Mouse (Mus musculus): ENCODE measurements around the gene Hdhd5.

The Hdhd5 gene

DNA sequence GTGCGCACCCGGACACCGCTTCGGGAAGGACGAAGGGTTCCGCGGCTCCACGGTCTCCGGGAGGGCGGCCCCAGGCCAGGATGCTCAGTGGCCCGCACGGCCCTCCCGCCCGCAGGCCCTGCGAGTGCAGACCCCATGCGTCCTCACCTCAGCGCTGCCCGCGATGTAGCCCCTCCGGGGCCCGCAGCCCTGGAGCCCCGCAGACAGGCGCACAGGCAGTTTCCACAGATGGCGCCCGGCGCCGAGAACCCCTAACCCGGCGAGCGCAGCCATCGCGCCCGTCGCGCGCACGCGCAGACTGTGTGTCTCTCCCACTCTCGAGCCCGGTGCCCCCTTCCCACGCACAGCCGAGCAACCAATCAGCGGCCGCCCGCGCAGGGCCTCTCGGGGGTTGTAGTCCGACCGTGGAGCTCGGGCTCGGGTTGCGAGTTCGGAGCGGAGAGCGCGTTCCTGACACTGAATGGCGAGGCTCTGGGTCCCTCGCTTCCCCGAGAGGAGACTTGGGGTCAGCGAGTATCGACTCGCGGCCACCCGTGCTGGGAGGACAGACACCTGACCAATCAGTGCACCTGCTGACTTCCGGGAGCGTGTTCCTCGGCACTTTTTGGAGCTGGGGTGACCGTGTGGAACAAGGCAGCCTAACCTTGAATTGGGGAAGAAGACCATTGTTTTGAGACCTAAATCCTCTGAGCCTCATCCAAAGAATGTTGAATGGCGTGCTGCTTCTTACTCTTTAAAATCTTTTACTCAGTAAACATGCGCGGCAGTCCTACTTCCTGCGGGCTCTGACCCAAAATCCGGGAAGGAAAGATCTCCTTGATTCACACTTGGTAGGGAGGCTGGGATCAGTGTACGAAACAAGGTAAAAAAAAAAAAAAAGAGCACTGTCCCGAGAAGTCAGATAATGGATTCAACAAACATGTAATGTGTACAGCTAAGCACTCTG is at the start of gene Hdhd5:
Gene Hdhd5, minus strand, starts transcription at position 300 of the 946 bp plus-strand sequence.
- peak; percentile 94 for DNase-seq

DNA sequence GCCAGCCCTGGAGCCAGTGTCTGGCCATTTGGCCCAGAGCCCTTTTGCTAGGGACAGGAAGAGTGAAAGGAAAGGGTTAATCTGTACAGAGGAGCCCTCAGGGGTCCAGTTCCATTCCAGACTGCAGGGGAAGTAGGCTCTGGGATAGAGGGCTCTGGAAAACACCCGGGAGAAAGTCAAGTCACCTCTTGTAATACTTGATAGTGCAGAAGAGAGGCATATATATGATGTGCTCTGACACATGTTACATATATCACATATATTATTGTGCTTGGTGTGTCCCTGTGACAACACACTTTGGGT is 49.5 kb upstream of the Hdhd5 start:
- DNase-seq, result peak; percentile 26 to 35

DNA sequence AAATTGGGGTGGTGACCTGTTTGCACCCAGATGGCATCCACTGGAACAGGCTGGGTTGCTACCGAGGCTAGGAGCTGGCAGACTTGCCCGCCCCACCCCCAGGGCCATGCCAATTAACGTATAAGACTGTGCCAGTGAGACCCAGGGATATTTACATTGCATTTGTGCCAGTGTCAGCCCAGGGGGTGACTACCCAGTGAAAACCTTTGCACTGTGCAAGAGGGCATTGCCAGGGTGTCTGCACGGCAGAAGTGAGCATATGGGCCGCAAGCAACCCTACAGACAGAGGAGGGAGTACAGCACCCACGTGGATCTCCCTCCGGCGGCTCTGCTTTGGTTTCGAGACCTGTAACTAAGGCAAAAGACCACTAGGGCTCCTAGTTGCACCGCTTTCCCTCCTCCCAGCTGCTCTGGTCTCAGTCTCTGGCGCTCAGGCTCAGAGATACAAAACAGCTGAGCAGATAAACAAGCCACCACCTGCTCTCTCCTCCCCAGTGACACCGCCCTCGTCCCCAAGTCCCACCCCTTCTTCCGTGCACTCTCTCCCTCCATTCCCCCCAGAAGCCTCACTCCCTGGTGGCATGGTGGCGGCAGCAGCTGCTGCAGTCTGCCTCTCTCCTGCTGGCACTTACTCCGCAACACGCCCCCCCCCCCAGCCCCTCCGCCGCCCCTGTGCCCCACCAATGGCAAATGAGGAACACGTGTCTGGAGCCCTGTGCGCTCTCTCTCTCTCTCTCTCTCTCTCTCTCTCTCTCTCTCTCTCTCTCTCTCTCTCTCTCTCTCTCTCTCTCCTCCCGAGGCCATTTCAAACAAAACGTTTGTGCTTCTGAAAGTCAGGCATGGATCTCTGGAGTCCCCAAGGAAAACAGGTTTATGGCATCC is 49.0 kb upstream of the Hdhd5 start:
- peak; percentile 82 for DNase-seq

GRCm38 (mm10) chr6:120579110-120579830 is 48.2 kb upstream of the Hdhd5 start:
- DNase-seq, result peak; percentile 74 to 77

- DNase-seq, result no peak
These were observed 47.4 kb upstream of the Hdhd5 start for GRCm38 (mm10) chr6:120578471-120578870.

DNA sequence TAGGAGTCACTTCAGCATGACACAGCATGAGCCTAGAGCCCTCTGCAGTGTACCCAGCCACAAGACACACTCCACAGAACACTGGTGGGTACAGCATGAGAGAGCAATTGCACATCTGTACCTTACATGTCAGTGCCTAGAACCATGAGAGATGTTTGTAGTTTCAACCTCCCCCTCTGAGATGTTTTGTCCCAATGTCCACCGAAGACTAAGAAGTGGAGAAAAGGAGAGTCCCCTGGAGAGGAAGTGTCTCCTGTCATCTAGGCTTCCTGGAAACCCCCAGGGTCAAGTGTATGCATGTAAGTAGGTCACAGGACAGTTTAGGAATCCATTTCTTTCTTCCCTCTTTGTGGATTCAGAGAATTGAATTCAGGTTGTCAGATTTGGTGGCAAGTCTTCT is 41.3 kb upstream of the Hdhd5 start:
- peak; percentile 40 to 43 for DNase-seq

GRCm38 (mm10) chr6:120568257-120568656 is 37.1 kb upstream of the Hdhd5 start:
- no peak for DNase-seq

DNA sequence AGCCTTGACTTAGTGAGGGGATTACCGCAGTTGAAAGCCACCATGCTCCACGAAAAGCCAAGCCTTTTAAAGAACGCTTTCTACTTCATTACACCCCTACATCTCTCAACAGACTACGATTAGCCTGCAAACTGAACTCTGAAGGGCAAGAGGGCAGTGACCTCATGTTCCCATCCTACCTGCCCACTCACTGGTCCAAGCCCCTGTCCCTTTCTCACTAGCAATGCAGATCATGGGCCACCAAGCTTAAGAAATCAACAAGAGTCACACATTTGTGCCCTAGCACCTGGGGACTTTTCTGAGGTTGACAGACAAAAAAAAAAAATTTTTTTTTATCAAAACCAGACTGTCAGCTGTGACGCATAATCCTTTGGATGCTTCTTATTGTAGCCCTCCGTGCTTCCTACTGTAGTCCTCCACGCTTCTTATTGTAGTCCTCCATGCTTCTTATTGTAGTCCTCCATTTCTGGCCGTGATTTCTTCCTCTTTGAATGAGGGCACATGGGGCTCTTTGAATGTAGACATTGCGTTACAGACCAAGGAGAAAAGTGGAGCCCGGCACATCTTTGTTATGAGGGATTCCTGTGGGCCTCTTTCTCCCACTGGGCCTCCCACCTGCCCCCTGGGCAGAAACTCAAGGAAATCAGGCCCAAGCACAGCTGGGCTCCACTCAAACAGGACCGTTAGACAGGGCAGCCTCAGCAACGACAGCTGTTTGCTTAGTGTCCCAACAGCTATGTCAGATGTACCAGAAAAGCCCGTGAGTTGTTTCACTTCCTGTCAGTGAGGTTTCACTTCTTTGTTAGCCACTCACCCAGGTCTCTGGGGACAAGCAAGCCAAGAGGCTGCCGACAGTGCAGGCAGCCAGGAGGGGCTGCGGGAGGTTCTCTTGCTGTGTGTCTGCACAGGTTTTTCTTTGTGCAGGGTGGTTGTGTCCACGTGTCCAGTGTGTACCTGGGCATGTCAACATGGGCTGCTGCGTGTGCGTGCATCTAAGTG is 36.1 kb upstream of the Hdhd5 start:
- DNase-seq, result peak; percentile 86 to 91

DNA sequence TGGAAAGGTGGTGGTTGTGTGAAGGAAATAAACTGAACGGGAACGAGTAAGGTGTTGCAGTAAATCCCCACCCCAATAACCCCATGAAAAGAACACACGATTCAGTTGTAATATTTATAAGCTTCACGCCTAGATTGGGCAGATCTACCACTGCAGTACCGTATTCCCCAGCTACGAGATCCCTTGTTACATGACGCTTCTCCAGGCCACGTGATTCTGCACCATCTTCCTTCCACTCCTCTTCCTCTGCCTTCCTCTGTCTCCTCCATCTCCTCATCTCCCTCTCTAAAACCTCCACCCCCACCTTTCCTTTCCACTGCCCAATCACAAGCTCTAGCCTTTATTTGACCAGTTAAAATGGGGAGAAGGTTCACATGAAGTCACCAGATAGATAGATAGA is 25.5 kb upstream of the Hdhd5 start:
- DNase-seq, result no peak

DNA sequence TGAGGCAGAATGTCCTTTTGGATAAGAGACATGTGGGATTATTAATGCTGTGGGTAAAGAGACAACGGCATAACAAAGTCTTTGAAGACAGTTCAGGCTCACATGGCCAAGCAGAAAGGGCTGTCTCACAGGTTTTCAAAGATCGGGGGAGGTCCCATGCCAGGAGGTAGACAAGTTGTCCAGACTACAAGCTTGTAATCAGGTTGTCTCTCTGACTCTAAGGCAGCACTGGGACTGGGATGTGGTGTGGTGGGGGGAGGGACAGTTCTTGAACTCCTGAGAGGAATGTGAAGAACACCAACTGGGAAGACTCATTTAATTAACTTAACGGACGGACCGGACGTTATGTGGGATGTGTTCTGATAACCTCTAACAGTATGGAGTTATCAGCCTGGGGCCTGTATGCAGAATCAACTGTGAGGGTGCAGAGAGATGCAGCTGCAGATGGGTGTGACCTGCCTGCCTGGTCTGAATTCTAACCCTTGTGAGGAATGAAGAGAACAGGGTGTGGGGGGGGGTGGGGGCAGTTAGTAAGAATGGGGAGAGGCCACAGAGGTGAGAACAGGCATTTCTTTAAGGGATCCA is 25.0 kb upstream of the Hdhd5 start:
- DNase-seq, result no peak

GRCm38 (mm10) chr6:120555152-120555551 is 24.0 kb upstream of the Hdhd5 start:
- DNase-seq, result no peak

- DNase-seq, result no peak
These were observed 19.1 kb upstream of the Hdhd5 start for GRCm38 (mm10) chr6:120550173-120550572.

DNA sequence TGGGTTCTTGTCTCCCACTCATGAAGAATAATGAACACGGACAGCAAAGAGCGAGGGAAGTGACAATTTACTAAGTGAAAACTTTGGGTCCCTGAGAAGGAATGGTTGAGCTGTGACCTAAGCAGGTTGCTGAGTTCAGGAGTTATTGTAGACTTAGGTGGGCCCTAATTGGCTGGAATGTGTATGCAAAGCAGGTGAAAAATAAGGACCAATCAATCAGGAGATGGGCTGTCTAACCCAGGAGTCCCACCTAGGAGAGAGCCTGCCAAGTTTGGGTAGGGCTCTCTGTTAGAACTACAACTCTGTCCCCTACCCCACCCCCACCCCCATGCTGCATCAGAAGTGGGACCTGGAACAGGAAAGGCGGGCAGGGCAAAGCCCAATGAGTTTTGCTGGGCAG is 17.5 kb upstream of the Hdhd5 start:
- DNase-seq, result no peak

GRCm38 (mm10) chr6:120546973-120547372 is 15.9 kb upstream of the Hdhd5 start:
- peak; percentile 43 to 50 for DNase-seq

GRCm38 (mm10) chr6:120546292-120546691 is 15.2 kb upstream of the Hdhd5 start:
- no peak for DNase-seq

DNA sequence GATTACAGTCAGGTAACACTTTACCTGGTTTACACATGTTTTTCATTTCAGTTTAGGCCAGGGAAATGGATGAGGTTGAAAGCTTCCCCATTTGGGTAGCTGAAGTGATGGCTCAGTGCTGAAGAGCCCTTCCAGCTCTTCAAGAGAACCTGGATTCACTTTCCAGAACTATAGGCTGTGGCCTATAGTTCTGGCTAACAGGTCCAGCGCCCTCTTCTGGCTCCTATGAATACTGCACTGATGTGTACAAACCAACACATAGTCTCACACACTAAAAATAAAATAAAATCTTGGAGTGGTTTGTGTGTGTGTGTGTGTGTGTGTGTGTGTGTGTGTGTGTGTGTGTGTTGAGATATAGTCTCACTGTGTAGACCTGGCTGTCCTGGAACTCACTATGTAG is 10.9 kb upstream of the Hdhd5 start:
- DNase-seq, result peak; percentile 32

DNA sequence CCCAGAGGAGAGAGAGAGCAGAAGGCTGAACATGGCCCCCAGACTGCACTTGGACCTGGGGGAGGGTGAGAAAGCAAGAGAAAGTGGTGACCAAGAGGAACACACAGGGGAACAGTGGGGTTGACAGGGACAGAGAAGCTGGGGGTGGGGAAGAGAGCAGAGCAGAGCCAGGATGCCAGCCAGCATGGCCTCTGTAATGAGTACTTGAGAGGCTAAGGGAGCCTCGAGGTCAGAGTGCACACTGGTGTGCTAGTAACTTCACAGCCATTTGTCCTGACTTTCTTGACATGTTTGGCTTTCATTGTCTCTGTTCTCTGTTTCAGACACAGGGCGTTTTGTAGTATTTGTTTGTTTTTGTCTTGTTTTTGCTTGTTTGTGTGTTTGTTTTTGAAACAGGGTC is 10.3 kb upstream of the Hdhd5 start:
- DNase-seq, result no peak

GRCm38 (mm10) chr6:120539781-120540231 is 8.7 kb upstream of the Hdhd5 start:
- DNase-seq, result no peak

- peak; percentile 83 to 84 for DNase-seq
These were observed 8.1 kb upstream of the Hdhd5 start for GRCm38 (mm10) chr6:120539132-120539759.

GRCm38 (mm10) chr6:120536337-120536736 is 5.2 kb upstream of the Hdhd5 start:
- peak in 1 of 2 experiments; percentile 17 for DNase-seq

GRCm38 (mm10) chr6:120532594-120532993 is 1.5 kb upstream of the Hdhd5 start:
- no peak for DNase-seq

Data from B cell, adult 2 months (primary cell).